Mouse (Mus musculus) E14TG2a.4 (cell line): Measurements from ENCODE around the gene Gm42372.

Experiments used
- H3K27me3 ChIP-seq: 2 replicates; pipeline ENCODE4 v1.6.1; 2014; ENCODE audit warnings: low read length, control low read depth; ENCODE audit not compliant: insufficient read depth
- H3K36me3 ChIP-seq: 2 replicates; pipeline ENCODE4 v1.6.1; 2014; ENCODE audit warnings: low read length, control low read depth; ENCODE audit not compliant: insufficient read depth
- H3K4me1 ChIP-seq: replicated peaks from 2 replicates; pipeline ENCODE4 v1.6.1; 2014; ENCODE audit warnings: low read depth, low read length, control low read depth
- H3K4me3 ChIP-seq: replicated peaks from 2 replicates; pipeline ENCODE4 v1.5.1; 2014; ENCODE audit warnings: mild to moderate bottlenecking, low read length
- H3K9me3 ChIP-seq: 2 replicates; pipeline ENCODE4 v1.6.1; 2014; ENCODE audit warnings: low read length, control low read depth
- CTCF ChIP-seq: conservative IDR thresholded peaks from 2 replicates; pipeline ENCODE4 v1.5.1; 2014; ENCODE audit warnings: low read length
- NANOG ChIP-seq: IDR thresholded peaks from 2 replicates; pipeline ENCODE4 v1.6.1; 2014; ENCODE audit warnings: borderline replicate concordance, low read length, mixed read lengths
- POU5F1 ChIP-seq: IDR thresholded peaks from 2 replicates; pipeline ENCODE4 v1.6.1; 2014; ENCODE audit warnings: low read length, borderline replicate concordance

Gm42372 gene

GRCm38 (mm10) chr7:16955712-16956111 is 27.2 kb upstream of the Gm42372 start:
- Histone ChIP-seq H3K9me3 (no peaks in the 10 kb centered on the region), H3K27me3 (peaks cover 7% of the 10 kb centered on the region), H3K4me1 (peaks cover 33% of the 10 kb centered on the region), H3K4me3 (no peak overlapping the region), H3K36me3 (no peaks in the 10 kb centered on the region)
- TF ChIP-seq POU5F1 (no peak), CTCF (no peak), NANOG (no peak)

GRCm38 (mm10) chr7:16956410-16957265 is 26.2 kb upstream of the Gm42372 start:
- Histone ChIP-seq H3K4me3 (no peak overlapping the region), H3K4me1 (peaks cover 28% of the 10 kb centered on the region), H3K36me3 (no peaks in the 10 kb centered on the region), H3K27me3 (peaks cover 17% of the 10 kb centered on the region), H3K9me3 (no peaks in the 10 kb centered on the region)
- TF ChIP-seq NANOG (no peak), POU5F1 (no peak)

- H3K27me3 ChIP-seq, result peaks cover 21% of the 10 kb centered on the region
- H3K4me1 ChIP-seq, result peaks cover 21% of the 10 kb centered on the region
- H3K4me3 ChIP-seq, result no peak within 1 kb of the TSS
- no peak for TF ChIP-seq CTCF
- TF ChIP-seq NANOG, result no peak
- no peak for TF ChIP-seq POU5F1
- H3K9me3 ChIP-seq, result no peaks in the 10 kb centered on the region
- no peaks in the 10 kb centered on the region for H3K36me3 ChIP-seq
Observed at GRCm38 (mm10) chr7:16959539-16960187, 23.2 kb upstream of the Gm42372 start, which contains the start of gene Pnmal1. TSS of gene Pnmal1 (plus strand) at chr7:16959679.

GRCm38 (mm10) chr7:16961678-16962077 is 21.2 kb upstream of the Gm42372 start:
- H3K4me3 ChIP-seq, result no peak overlapping the region
- H3K27me3 ChIP-seq, result peaks cover 21% of the 10 kb centered on the region
- H3K4me1 ChIP-seq, result peaks cover 24% of the 10 kb centered on the region
- no peak for TF ChIP-seq CTCF
- TF ChIP-seq POU5F1, result no peak
- TF ChIP-seq NANOG, result no peak
- no peaks in the 10 kb centered on the region for H3K9me3 ChIP-seq
- no peaks in the 10 kb centered on the region for H3K36me3 ChIP-seq

- Histone ChIP-seq H3K36me3 (no peaks in the 10 kb centered on the region), H3K4me1 (peaks cover 7% of the 10 kb centered on the region), H3K4me3 (no peak overlapping the region), H3K9me3 (no peaks in the 10 kb centered on the region), H3K27me3 (no peaks in the 10 kb centered on the region; the same call in 1 of the 2 replicates)
- TF ChIP-seq POU5F1 (no peak), NANOG (no peak), CTCF (no peak)
Observed at GRCm38 (mm10) chr7:16968414-16968813, 14.5 kb upstream of the Gm42372 start.

- Histone ChIP-seq H3K4me3 (no peak overlapping the region), H3K27me3 (no peaks in the 10 kb centered on the region), H3K9me3 (no peaks in the 10 kb centered on the region), H3K36me3 (no peaks in the 10 kb centered on the region), H3K4me1 (peaks cover 4% of the 10 kb centered on the region)
- TF ChIP-seq NANOG (no peak), POU5F1 (no peak), CTCF (no peak)
Observed at GRCm38 (mm10) chr7:16971160-16971559, 11.7 kb upstream of the Gm42372 start.

- no peak for TF ChIP-seq POU5F1
- no peaks in the 10 kb centered on the region for H3K36me3 ChIP-seq
Observed at GRCm38 (mm10) chr7:16974018-16974417, 8.9 kb upstream of the Gm42372 start.

GRCm38 (mm10) chr7:16976298-16976697 is 6.6 kb upstream of the Gm42372 start:
- Histone ChIP-seq H3K4me1 (peaks cover 9% of the 10 kb centered on the region), H3K27me3 (0 out of 2 replicates have a peak, but pooled peaks cover 2% of the 10 kb centered on the region), H3K36me3 (no peaks in the 10 kb centered on the region), H3K4me3 (no peak overlapping the region), H3K9me3 (no peaks in the 10 kb centered on the region)
- no peak for TF ChIP-seq CTCF
- TF ChIP-seq POU5F1, result no peak
- no peak for TF ChIP-seq NANOG

More at GRCm38 (mm10) chr7:16974018-16974417, 8.9 kb upstream of the Gm42372 start:
- Histone ChIP-seq H3K27me3 (no peaks in the 10 kb centered on the region), H3K4me3 (no peak overlapping the region), H3K4me1 (no peaks in the 10 kb centered on the region), H3K9me3 (no peaks in the 10 kb centered on the region)
